Mouse (Mus musculus) heart, postnatal 0 days (tissue): ENCODE measurements at regions not wholly inside any gene's neighbourhood (a gene's known extent, or its start where the extent isn't known, plus 50 kb on each side); places are given as distances from the start of the nearest gene placed in this dataset.

Experiments
- CTCF ChIP-seq: IDR thresholded peaks from 2 replicates; pipeline ENCODE4 v1.5.1; 2016; ENCODE audit warnings: antibody characterized with exemption, control low read depth, low read depth
- EP300 ChIP-seq: IDR thresholded peaks from 2 replicates; pipeline ENCODE4 v1.6.1; 2016; ENCODE audit warnings: antibody characterized with exemption, low read depth

- TF ChIP-seq CTCF (no peak), EP300 (no peak)
Observed at GRCm38 (mm10) chr3:137737222-137737800, 66.0 kb downstream of the Gm21962 start.
